Mouse (Mus musculus) left cerebral cortex, postnatal 4 days (tissue): ENCODE measurements at regions not wholly inside any gene's neighbourhood (a gene's known extent, or its start where the extent isn't known, plus 50 kb on each side); places are given as distances from the start of the nearest gene placed in this dataset.
A peak's percentile ranks its signal among the peaks of the same experiment; 100 is the strongest.

Source experiments
- DNase-seq: peaks from one replicate; pipeline ENCODE4 v3.0.0-alpha.2; 2022
- intact Hi-C: fragments of 180-260 bp; cut with DNase I; formaldehyde crosslinking; loops from one replicate; pipeline ENCODE4 v1.15.1; 2025

GRCm38 (mm10) chr7:95082248-95082647, 1088.8 kb upstream of the Tenm4 start:
- peak; percentile 15 for DNase-seq

GRCm38 (mm10) chr7:95084328-95084727, 1086.7 kb upstream of the Tenm4 start:
- intact Hi-C loops: no loop called here
- DNase-seq: no peak

More at GRCm38 (mm10) chr7:95082248-95082647, 1088.8 kb upstream of the Tenm4 start:
- intact Hi-C loops: no loop called here

- intact Hi-C loops: no loop called here
- peak; percentile 47 for DNase-seq
Observed at GRCm38 (mm10) chr7:95091360-95091759, 1079.7 kb upstream of the Tenm4 start.

GRCm38 (mm10) chr7:95129020-95129419, 1042.0 kb upstream of the Tenm4 start:
- intact Hi-C loops: no loop called here

GRCm38 (mm10) chr7:95133038-95133437, 1038.0 kb upstream of the Tenm4 start:
- no peak for DNase-seq
- intact Hi-C loops: no loop called here

More at GRCm38 (mm10) chr7:95129020-95129419, 1042.0 kb upstream of the Tenm4 start:
- no peak for DNase-seq

- DNase-seq: no peak
- intact Hi-C loops: no loop called here
Observed at GRCm38 (mm10) chr7:95134062-95134625, 1036.9 kb upstream of the Tenm4 start.

GRCm38 (mm10) chr7:95141778-95142177, 1029.3 kb upstream of the Tenm4 start:
- DNase-seq: no peak
- intact Hi-C loops: no loop called here

GRCm38 (mm10) chr7:95143037-95143436, 1028.0 kb upstream of the Tenm4 start:
- no peak for DNase-seq
- intact Hi-C loops: no loop called here
